Mouse (Mus musculus) left cerebral cortex, adult 9 months (tissue): ENCODE measurements at regions not wholly inside any gene's neighbourhood (a gene's known extent, or its start where the extent isn't known, plus 50 kb on each side); places are given as distances from the start of the nearest gene placed in this dataset.

Experiments used
- DNase-seq, 2 experiments: peaks; one replicate each; pipeline ENCODE4 v3.0.0; 2022; ENCODE audit warnings: low spot score in 2 of 2

GRCm38 (mm10) chr17:88116321-88116720 lies 51.2 kb upstream of the Fbxo11 start:
- DNase-seq: no peak

- DNase-seq: no peak
Measured at GRCm38 (mm10) chr17:88118714-88119113, 53.6 kb upstream of the Fbxo11 start.

GRCm38 (mm10) chr17:88123711-88124110 lies 58.6 kb upstream of the Fbxo11 start:
- no peak for DNase-seq

GRCm38 (mm10) chr17:88127126-88127525 lies 62.0 kb upstream of the Fbxo11 start:
- DNase-seq: no peak

GRCm38 (mm10) chr17:88131297-88131696 lies 66.2 kb upstream of the Fbxo11 start:
- no peak for DNase-seq

- DNase-seq: no peak
Measured at GRCm38 (mm10) chr17:88131980-88132379, 66.9 kb upstream of the Fbxo11 start.

- DNase-seq: no peak
Measured at GRCm38 (mm10) chr17:88132601-88133346, 67.7 kb upstream of the Fbxo11 start.

GRCm38 (mm10) chr17:88134546-88134945 lies 69.5 kb upstream of the Fbxo11 start:
- DNase-seq: no peak

- no peak for DNase-seq
Measured at GRCm38 (mm10) chr17:88141538-88141937, 76.4 kb upstream of the Fbxo11 start.

- DNase-seq: no peak
Measured at GRCm38 (mm10) chr17:88142003-88142402, 76.9 kb upstream of the Fbxo11 start.

GRCm38 (mm10) chr17:88142809-88143208 lies 77.7 kb upstream of the Fbxo11 start:
- no peak for DNase-seq

- DNase-seq: no peak
Measured at GRCm38 (mm10) chr17:88143378-88143943, 78.4 kb upstream of the Fbxo11 start.

GRCm38 (mm10) chr17:88158550-88158949 lies 93.5 kb upstream of the Fbxo11 start:
- DNase-seq: no peak

- DNase-seq: no peak
Measured at GRCm38 (mm10) chr17:88159212-88159668, 94.1 kb upstream of the Fbxo11 start.

- DNase-seq: no peak
Measured at GRCm38 (mm10) chr17:88159851-88160676, 95.0 kb upstream of the Fbxo11 start.

- DNase-seq: no peak
Measured at GRCm38 (mm10) chr17:88160677-88161001, 95.5 kb upstream of the Fbxo11 start.

- no peak for DNase-seq
Measured at GRCm38 (mm10) chr17:88161766-88162165, 96.7 kb upstream of the Fbxo11 start.

- DNase-seq: no peak
Measured at GRCm38 (mm10) chr17:88164805-88165204, 99.7 kb upstream of the Fbxo11 start.

- no peak for DNase-seq
Measured at GRCm38 (mm10) chr17:88165811-88166210, 100.7 kb upstream of the Fbxo11 start.

GRCm38 (mm10) chr17:88168262-88169096 lies 103.4 kb upstream of the Fbxo11 start:
- no peak for DNase-seq

- no peak for DNase-seq
Measured at GRCm38 (mm10) chr17:88171606-88172005, 106.5 kb upstream of the Fbxo11 start.
